Mouse (Mus musculus): ENCODE data around the gene 1700109H08Rik.
"Not testable (repeated sequence)": the region's sequence is repeated elsewhere in the genome, so short reads cannot be mapped to it uniquely, and the experiment has no call there.

The 1700109H08Rik gene

GRCm38 (mm10) chr5:3598766-3599165 lies 27.4 kb downstream of the 1700109H08Rik start:
- DNase-seq (ENCODE audit: low read depth, low spot score) = no peak

- DNase-seq (ENCODE audit: low read depth, low spot score) = no peak
These were observed 28.9 kb downstream of the 1700109H08Rik start for GRCm38 (mm10) chr5:3600298-3600697.

GRCm38 (mm10) chr5:3600790-3601189 lies 29.4 kb downstream of the 1700109H08Rik start:
- no peak for DNase-seq (ENCODE audit: low read depth, low spot score)

GRCm38 (mm10) chr5:3607114-3607513 lies 35.7 kb downstream of the 1700109H08Rik start:
- DNase-seq (ENCODE audit: low read depth, low spot score) = no peak

- no peak for DNase-seq (ENCODE audit: low read depth, low spot score)
These were observed 37.9 kb downstream of the 1700109H08Rik start for GRCm38 (mm10) chr5:3609241-3609640.

- DNase-seq (ENCODE audit: low read depth, low spot score) = not testable (repeated sequence)
These were observed 40.5 kb downstream of the 1700109H08Rik start for GRCm38 (mm10) chr5:3611835-3612234.

- DNase-seq (ENCODE audit: low read depth, low spot score) = no peak
These were observed 49.1 kb downstream of the 1700109H08Rik start for GRCm38 (mm10) chr5:3620486-3620885.

- no peak for DNase-seq (ENCODE audit: low read depth, low spot score)
These were observed 58.7 kb downstream of the 1700109H08Rik start for GRCm38 (mm10) chr5:3630055-3630454.

- DNase-seq (ENCODE audit: low read depth, low spot score) = no peak
These were observed 60.3 kb downstream of the 1700109H08Rik start for GRCm38 (mm10) chr5:3631512-3632271.

- no peak for DNase-seq (ENCODE audit: low read depth, low spot score)
These were observed 60.9 kb downstream of the 1700109H08Rik start for GRCm38 (mm10) chr5:3632285-3632684.

GRCm38 (mm10) chr5:3633315-3633714 lies 61.9 kb downstream of the 1700109H08Rik start:
- no peak for DNase-seq (ENCODE audit: low read depth, low spot score)

GRCm38 (mm10) chr5:3633951-3634350 lies 62.6 kb downstream of the 1700109H08Rik start:
- DNase-seq (ENCODE audit: low read depth, low spot score) = no peak
